Mouse (Mus musculus) MN1 (cell line): ENCODE data around the gene Izumo4.

Experiments
- DNase-seq: peaks from one replicate; pipeline ENCODE4 v3.0.0-alpha.2; 2016; ENCODE audit warnings: low spot score

Izumo4 gene

GRCm38 (mm10) chr10:80669737-80670485, 32.1 kb upstream of the Izumo4 start:
- DNase-seq, result peak; percentile 77

- no peak for DNase-seq
These were observed 31.5 kb upstream of the Izumo4 start for GRCm38 (mm10) chr10:80670531-80670930.

- no peak for DNase-seq
These were observed 30.7 kb upstream of the Izumo4 start for GRCm38 (mm10) chr10:80671251-80671650.

GRCm38 (mm10) chr10:80671936-80672690, 29.9 kb upstream of the Izumo4 start:
- no peak for DNase-seq

GRCm38 (mm10) chr10:80673690-80674089, 28.3 kb upstream of the Izumo4 start:
- DNase-seq, result no peak

GRCm38 (mm10) chr10:80674161-80674711, 27.7 kb upstream of the Izumo4 start:
- DNase-seq, result peak; percentile 77

- DNase-seq, result no peak
These were observed 27.1 kb upstream of the Izumo4 start for GRCm38 (mm10) chr10:80674851-80675404.

GRCm38 (mm10) chr10:80675405-80676197, 26.4 kb upstream of the Izumo4 start:
- DNase-seq, result peak; percentile 41

- DNase-seq, result peak; percentile 100
These were observed 25.6 kb upstream of the Izumo4 start for GRCm38 (mm10) chr10:80676198-80676928.

- DNase-seq, result peak; percentile 53
These were observed 24.7 kb upstream of the Izumo4 start for GRCm38 (mm10) chr10:80677128-80677875.

- peak; percentile 94 for DNase-seq
These were observed 24.0 kb upstream of the Izumo4 start, which contains the start of gene Mknk2 for GRCm38 (mm10) chr10:80677942-80678436. Mknk2 (minus strand) TSS chr10:80678112.

- DNase-seq, result peak; percentile 67
These were observed 23.2 kb upstream of the Izumo4 start for GRCm38 (mm10) chr10:80678601-80679377.

- peak; percentile 72 for DNase-seq
These were observed 22.3 kb upstream of the Izumo4 start for GRCm38 (mm10) chr10:80679556-80680259.

GRCm38 (mm10) chr10:80680260-80680696, 21.7 kb upstream of the Izumo4 start:
- DNase-seq, result no peak

- DNase-seq, result no peak
These were observed 20.0 kb upstream of the Izumo4 start for GRCm38 (mm10) chr10:80682003-80682402.

- no peak for DNase-seq
These were observed 18.3 kb upstream of the Izumo4 start for GRCm38 (mm10) chr10:80683647-80684046.

GRCm38 (mm10) chr10:80684214-80684613, 17.8 kb upstream of the Izumo4 start:
- peak; percentile 77 for DNase-seq

- DNase-seq, result no peak
These were observed 17.0 kb upstream of the Izumo4 start for GRCm38 (mm10) chr10:80684984-80685383.

GRCm38 (mm10) chr10:80686617-80687016, 15.4 kb upstream of the Izumo4 start:
- no peak for DNase-seq
